Mouse (Mus musculus): ENCODE measurements at regions not wholly inside any gene's neighbourhood (a gene's known extent, or its start where the extent isn't known, plus 50 kb on each side); places are given as distances from the start of the nearest gene placed in this dataset.

- H3K36me3 ChIP-seq (ENCODE audit: control insufficient read depth, insufficient read depth, low read length): no peaks in the 10 kb centered on the region
- no peak for DNase-seq (ENCODE audit: low spot score)
- H3K4me3 ChIP-seq (ENCODE audit: low read depth, low read length): no peak overlapping the region
- no peak overlapping the region for H3K27ac ChIP-seq (ENCODE audit: low read depth, low read length)
- H3K4me1 ChIP-seq (ENCODE audit: control insufficient read depth, insufficient read depth, low read length): no peaks in the 10 kb centered on the region
- WGBS: 81% methylated on average over 4 of the region's 4 CpGs
- no peaks in the 10 kb centered on the region for H3K27me3 ChIP-seq (replicated peaks; ENCODE audit: control insufficient read depth, insufficient read depth, low read length)
- no peaks in the 10 kb centered on the region for H3K9me3 ChIP-seq (replicated peaks; ENCODE audit: control insufficient read depth, low read length)
- no peak overlapping the region for H3K9ac ChIP-seq (ENCODE audit: low read length)
- ATAC-seq: no peak
- H3K4me2 ChIP-seq (ENCODE audit: low read length): no peak overlapping the region
Measured at GRCm38 (mm10) chr1:158052644-158053043, 303.5 kb downstream of the Brinp2 start.

- H3K27me3 ChIP-seq (replicated peaks; ENCODE audit: control insufficient read depth, insufficient read depth, low read length): no peaks in the 10 kb centered on the region
- 54% methylated on average over 11 of the region's 11 CpGs for WGBS
- H3K36me3 ChIP-seq (ENCODE audit: control insufficient read depth, insufficient read depth, low read length): no peaks in the 10 kb centered on the region
- peak; percentile 22 for DNase-seq (ENCODE audit: low spot score)
- peak; percentile 29; the same call in 1 of the 2 replicates for ATAC-seq
- no peak overlapping the region for H3K27ac ChIP-seq (ENCODE audit: low read depth, low read length)
- no peak overlapping the region for H3K4me3 ChIP-seq (ENCODE audit: low read depth, low read length)
- no peaks in the 10 kb centered on the region for H3K4me1 ChIP-seq (ENCODE audit: control insufficient read depth, insufficient read depth, low read length)
- H3K9ac ChIP-seq (ENCODE audit: low read length): no peak overlapping the region
- no peaks in the 10 kb centered on the region for H3K9me3 ChIP-seq (replicated peaks; ENCODE audit: control insufficient read depth, low read length)
- H3K4me2 ChIP-seq (ENCODE audit: low read length): no peak overlapping the region
Measured at GRCm38 (mm10) chr1:158054961-158055360, 301.2 kb downstream of the Brinp2 start.

GRCm38 (mm10) chr1:158056994-158057630 lies 299.0 kb downstream of the Brinp2 start:
- Histone ChIP-seq H3K27me3 (replicated peaks; ENCODE audit: control insufficient read depth, insufficient read depth, low read length) (no peaks in the 10 kb centered on the region), H3K9me3 (replicated peaks; ENCODE audit: control insufficient read depth, low read length) (no peaks in the 10 kb centered on the region), H3K9ac (ENCODE audit: low read length) (no peak overlapping the region), H3K4me3 (ENCODE audit: low read depth, low read length) (no peak overlapping the region), H3K4me1 (ENCODE audit: control insufficient read depth, insufficient read depth, low read length) (no peaks in the 10 kb centered on the region), H3K4me2 (ENCODE audit: low read length) (no peak overlapping the region), H3K36me3 (ENCODE audit: control insufficient read depth, insufficient read depth, low read length) (no peaks in the 10 kb centered on the region), H3K27ac (ENCODE audit: low read depth, low read length) (no peak overlapping the region)
- WGBS: 74% methylated on average over 3 of the region's 3 CpGs
- DNase-seq (ENCODE audit: low spot score): no peak
- no peak for ATAC-seq

GRCm38 (mm10) chr1:158057789-158058188 lies 298.3 kb downstream of the Brinp2 start:
- no peak overlapping the region for H3K4me3 ChIP-seq (ENCODE audit: low read depth, low read length)
- no peak overlapping the region for H3K9ac ChIP-seq (ENCODE audit: low read length)
- DNase-seq (ENCODE audit: low spot score) (no peak), ATAC-seq (no peak)
- no peaks in the 10 kb centered on the region for H3K4me1 ChIP-seq (ENCODE audit: control insufficient read depth, insufficient read depth, low read length)
- H3K9me3 ChIP-seq (replicated peaks; ENCODE audit: control insufficient read depth, low read length): no peaks in the 10 kb centered on the region
- no peak overlapping the region for H3K27ac ChIP-seq (ENCODE audit: low read depth, low read length)
- no peak overlapping the region for H3K4me2 ChIP-seq (ENCODE audit: low read length)
- no peaks in the 10 kb centered on the region for H3K27me3 ChIP-seq (replicated peaks; ENCODE audit: control insufficient read depth, insufficient read depth, low read length)
- H3K36me3 ChIP-seq (ENCODE audit: control insufficient read depth, insufficient read depth, low read length): no peaks in the 10 kb centered on the region

- Histone ChIP-seq H3K4me1 (ENCODE audit: control insufficient read depth, insufficient read depth, low read length) (no peaks in the 10 kb centered on the region), H3K4me2 (ENCODE audit: low read length) (no peak overlapping the region), H3K36me3 (ENCODE audit: control insufficient read depth, insufficient read depth, low read length) (no peaks in the 10 kb centered on the region), H3K27me3 (replicated peaks; ENCODE audit: control insufficient read depth, insufficient read depth, low read length) (no peaks in the 10 kb centered on the region), H3K4me3 (ENCODE audit: low read depth, low read length) (no peak overlapping the region), H3K9ac (ENCODE audit: low read length) (no peak overlapping the region), H3K27ac (ENCODE audit: low read depth, low read length) (no peak overlapping the region), H3K9me3 (replicated peaks; ENCODE audit: control insufficient read depth, low read length) (no peaks in the 10 kb centered on the region)
- 87% methylated on average over 6 of the region's 6 CpGs for WGBS
- no peak for DNase-seq (ENCODE audit: low spot score)
- no peak for ATAC-seq
Measured at GRCm38 (mm10) chr1:158061995-158062394, 294.1 kb downstream of the Brinp2 start.

GRCm38 (mm10) chr1:158082181-158082580 lies 273.9 kb downstream of the Brinp2 start:
- no peaks in the 10 kb centered on the region for H3K4me1 ChIP-seq (ENCODE audit: control insufficient read depth, insufficient read depth, low read length)
- H3K36me3 ChIP-seq (ENCODE audit: control insufficient read depth, insufficient read depth, low read length): no peaks in the 10 kb centered on the region
- WGBS: 79% methylated on average over 1 of the region's 1 CpGs
- no peak overlapping the region for H3K4me2 ChIP-seq (ENCODE audit: low read length)
- DNase-seq (ENCODE audit: low spot score): no peak
- ATAC-seq: no peak
- H3K9me3 ChIP-seq (replicated peaks; ENCODE audit: control insufficient read depth, low read length): no peaks in the 10 kb centered on the region
- H3K4me3 ChIP-seq (ENCODE audit: low read depth, low read length): no peak overlapping the region
- no peaks in the 10 kb centered on the region for H3K27me3 ChIP-seq (replicated peaks; ENCODE audit: control insufficient read depth, insufficient read depth, low read length)
- H3K9ac ChIP-seq (ENCODE audit: low read length): no peak overlapping the region
- H3K27ac ChIP-seq (ENCODE audit: low read depth, low read length): no peak overlapping the region

DNA sequence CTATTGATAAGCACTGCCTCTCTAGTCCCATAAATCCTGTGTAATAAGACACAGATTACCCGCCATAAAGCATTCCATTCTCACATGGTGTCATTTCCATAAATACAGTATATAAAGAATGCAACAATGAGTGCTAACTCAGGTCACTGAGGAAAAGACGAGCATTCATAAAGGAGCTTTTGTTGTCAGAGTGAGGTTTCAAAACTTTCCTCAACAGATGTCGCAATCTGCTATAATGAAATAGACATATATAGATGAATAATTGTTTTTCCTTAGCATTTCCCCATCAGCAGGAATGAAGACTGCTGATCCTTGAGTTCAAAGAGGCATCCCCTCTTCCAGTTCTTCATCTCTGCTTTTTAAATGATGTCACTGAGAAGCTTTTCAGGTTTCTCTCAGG lies 270.3 kb downstream of the Brinp2 start:
- whole genome bisulfite sequencing: 79% methylated on average over 3 of the region's 3 CpGs
- no peak for DNase-seq (ENCODE audit: low spot score)
- Histone ChIP-seq H3K27ac (ENCODE audit: low read depth, low read length) (no peak overlapping the region), H3K36me3 (ENCODE audit: control insufficient read depth, insufficient read depth, low read length) (no peaks in the 10 kb centered on the region), H3K4me2 (ENCODE audit: low read length) (no peak overlapping the region), H3K27me3 (replicated peaks; ENCODE audit: control insufficient read depth, insufficient read depth, low read length) (no peaks in the 10 kb centered on the region), H3K9me3 (replicated peaks; ENCODE audit: control insufficient read depth, low read length) (no peaks in the 10 kb centered on the region), H3K4me3 (ENCODE audit: low read depth, low read length) (no peak overlapping the region), H3K9ac (ENCODE audit: low read length) (no peak overlapping the region), H3K4me1 (ENCODE audit: control insufficient read depth, insufficient read depth, low read length) (no peaks in the 10 kb centered on the region)
- ATAC-seq: no peak

- peak; percentile 20 for DNase-seq (ENCODE audit: low spot score)
- H3K36me3 ChIP-seq (ENCODE audit: control insufficient read depth, insufficient read depth, low read length): no peaks in the 10 kb centered on the region
- H3K27ac ChIP-seq (ENCODE audit: low read depth, low read length): no peak overlapping the region
- no peak; the same call in 1 of the 2 replicates for ATAC-seq
- WGBS: 89% methylated on average over 4 of the region's 4 CpGs
- no peak overlapping the region for H3K4me3 ChIP-seq (ENCODE audit: low read depth, low read length)
- H3K4me2 ChIP-seq (ENCODE audit: low read length): no peak overlapping the region
- no peaks in the 10 kb centered on the region for H3K9me3 ChIP-seq (replicated peaks; ENCODE audit: control insufficient read depth, low read length)
- H3K27me3 ChIP-seq (replicated peaks; ENCODE audit: control insufficient read depth, insufficient read depth, low read length): no peaks in the 10 kb centered on the region
- no peak overlapping the region for H3K9ac ChIP-seq (ENCODE audit: low read length)
- H3K4me1 ChIP-seq (ENCODE audit: control insufficient read depth, insufficient read depth, low read length): no peaks in the 10 kb centered on the region
Measured at GRCm38 (mm10) chr1:158097500-158097899, 258.6 kb downstream of the Brinp2 start.

DNA sequence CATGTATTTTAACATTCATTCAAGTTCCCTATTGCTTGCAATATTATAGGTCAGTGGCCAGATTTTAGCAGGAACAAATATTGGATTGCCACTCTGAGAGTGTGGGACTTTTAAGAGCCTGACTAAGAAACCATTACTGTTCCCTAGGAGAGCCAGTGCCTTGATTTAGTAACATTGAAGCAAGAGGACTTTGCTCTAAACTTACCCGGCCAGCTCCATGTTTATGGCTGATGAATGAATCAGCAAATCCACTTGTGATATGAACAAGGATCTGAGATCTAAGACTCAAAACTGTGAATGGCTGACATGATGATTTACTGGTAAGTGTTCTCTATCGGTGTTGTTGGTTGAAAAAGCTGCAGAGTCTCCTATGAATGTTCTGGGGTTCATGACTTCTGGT lies 236.4 kb downstream of the Brinp2 start:
- Histone ChIP-seq H3K9me3 (replicated peaks; ENCODE audit: control insufficient read depth, low read length) (no peaks in the 10 kb centered on the region), H3K4me1 (ENCODE audit: control insufficient read depth, insufficient read depth, low read length) (no peaks in the 10 kb centered on the region), H3K27ac (ENCODE audit: low read depth, low read length) (no peak overlapping the region), H3K36me3 (ENCODE audit: control insufficient read depth, insufficient read depth, low read length) (no peaks in the 10 kb centered on the region), H3K27me3 (replicated peaks; ENCODE audit: control insufficient read depth, insufficient read depth, low read length) (no peaks in the 10 kb centered on the region), H3K4me2 (ENCODE audit: low read length) (no peak overlapping the region), H3K4me3 (ENCODE audit: low read depth, low read length) (no peak overlapping the region), H3K9ac (ENCODE audit: low read length) (no peak overlapping the region)
- WGBS: 90% methylated on average over 2 of the region's 2 CpGs
- ATAC-seq: no peak
- no peak for DNase-seq (ENCODE audit: low spot score)
